Mouse (Mus musculus) c-Kit-positive CD71-positive TER-119-negative erythroid progenitor cells, embryonic 14.5 days (primary cell): ENCODE measurements at regions not wholly inside any gene's neighbourhood (a gene's known extent, or its start where the extent isn't known, plus 50 kb on each side); places are given as distances from the start of the nearest gene placed in this dataset.

ENCODE experiments used
- DNase-seq: peaks from one replicate; pipeline ENCODE4 v3.0.0-alpha.2; 2013; ENCODE audit warnings: low read depth

GRCm38 (mm10) chr3:50813760-50814400 is 370.5 kb upstream of the Slc7a11 start:
- no peak for DNase-seq

DNA sequence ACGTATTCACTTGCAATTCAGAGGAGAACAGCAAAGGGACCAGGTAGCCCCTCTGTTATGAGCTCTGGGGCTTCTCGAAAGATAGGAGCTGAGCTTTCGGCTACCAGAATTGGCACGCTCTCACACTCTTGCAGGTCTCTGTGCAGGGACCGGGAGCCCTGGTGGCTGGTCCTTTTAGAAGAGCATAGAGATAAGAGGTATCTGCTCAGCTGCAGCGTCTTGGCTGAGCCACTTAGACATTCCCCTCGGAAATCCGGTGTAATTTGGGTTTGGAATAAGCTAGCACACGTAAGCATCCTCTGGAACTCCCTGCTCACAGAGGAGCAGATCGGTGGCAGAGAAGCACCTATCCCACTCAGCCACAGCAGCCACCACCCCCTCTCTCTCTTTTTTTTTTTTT is 372.3 kb upstream of the Slc7a11 start:
- no peak for DNase-seq

DNA sequence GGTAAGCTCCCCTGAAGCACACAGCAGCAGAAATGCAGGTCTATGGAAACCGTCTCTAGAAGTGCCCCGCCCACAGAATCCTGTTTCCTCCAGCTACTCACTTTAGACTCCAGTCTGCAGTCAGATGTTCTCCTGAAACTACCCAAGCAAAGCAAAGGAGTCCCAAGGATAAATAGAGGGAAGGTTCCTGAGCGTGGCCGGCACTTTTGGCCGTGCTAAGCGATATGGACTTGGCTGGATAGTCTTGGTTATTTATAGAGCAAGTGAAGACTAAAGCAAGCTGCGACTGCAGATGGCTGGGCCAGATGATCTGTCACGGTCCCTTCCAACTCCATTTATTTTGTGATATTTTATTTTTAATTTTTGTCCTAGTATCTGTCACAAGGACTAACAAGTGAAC is 373.1 kb upstream of the Slc7a11 start:
- DNase-seq: no peak

DNA sequence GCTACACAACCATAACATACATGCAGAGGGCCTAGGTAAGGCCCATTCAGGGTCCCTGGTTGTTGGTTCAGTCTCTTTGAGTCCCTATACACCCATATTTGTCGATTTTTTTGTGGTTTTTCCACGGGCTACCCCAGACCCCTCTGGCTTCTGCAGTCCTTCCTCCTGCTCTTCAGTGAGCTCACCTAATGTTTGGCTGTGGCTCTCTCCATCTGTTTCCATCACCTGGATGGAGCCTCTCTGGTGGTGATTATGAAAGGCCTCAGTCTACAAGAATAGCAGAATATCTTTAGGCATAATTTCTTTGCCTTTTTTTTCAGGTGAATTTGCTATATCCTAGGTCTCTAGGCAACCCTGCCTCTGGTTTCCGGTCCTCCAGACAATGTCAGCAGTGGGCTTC is 373.9 kb upstream of the Slc7a11 start:
- no peak for DNase-seq

DNA sequence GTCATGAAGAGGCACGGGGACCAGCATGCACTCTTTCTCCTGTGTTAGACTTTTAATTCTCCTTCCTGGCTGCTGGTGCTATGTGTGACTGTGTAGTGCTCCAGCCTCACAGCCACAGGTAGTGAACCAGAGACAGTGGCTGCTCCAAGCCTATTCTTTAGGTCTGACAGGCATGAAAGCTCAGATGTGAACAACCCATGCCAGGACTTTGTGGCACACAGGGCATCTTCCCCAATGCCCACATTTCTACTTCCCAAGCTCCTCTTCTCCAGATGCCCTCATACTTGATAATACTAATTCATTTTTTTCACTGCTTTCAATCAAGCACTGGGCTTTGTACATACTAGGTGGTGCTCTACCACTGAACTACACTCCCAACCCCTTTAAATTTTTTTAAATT is 377.4 kb upstream of the Slc7a11 start:
- no peak for DNase-seq

DNA sequence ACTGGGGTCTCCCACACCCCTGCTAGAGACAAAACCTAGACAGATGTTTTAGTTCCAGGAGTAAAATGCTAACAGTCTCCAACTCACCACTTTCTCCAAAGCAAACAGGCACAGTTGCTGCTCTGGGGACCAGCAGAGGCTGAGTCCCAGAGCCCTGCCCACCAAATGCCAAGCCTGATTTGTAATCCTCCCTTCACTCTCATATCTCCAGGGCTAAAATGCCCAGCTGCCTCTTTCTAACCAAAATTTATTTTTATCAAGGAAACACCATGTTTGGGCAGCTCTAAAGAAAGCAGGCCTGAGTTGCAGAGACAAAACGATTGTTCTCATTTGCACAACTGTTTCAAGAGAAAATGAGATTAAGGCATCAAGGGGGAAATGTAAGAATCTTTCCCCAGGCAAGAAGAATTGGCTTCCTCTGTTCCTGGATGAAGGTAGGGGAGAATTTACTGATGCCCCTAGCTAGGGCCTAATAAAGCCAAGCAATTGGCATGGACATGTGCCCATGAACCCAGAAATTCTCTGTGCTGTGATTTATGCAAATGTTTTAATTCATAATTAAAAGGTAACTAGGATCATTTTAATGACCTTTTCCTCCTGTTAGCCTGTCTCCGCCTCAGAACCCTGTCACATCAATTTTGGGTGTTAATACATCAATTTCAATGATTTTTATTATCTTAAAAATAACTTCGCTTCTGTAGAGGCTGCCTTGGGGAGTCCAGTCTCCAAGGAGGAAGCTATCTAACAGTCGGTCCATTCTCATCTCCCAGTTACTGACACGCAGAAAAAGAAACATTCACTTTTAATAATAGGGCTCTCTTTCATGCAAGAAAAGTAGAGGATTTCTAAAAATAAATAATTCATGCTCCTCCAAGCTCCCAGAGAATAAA is 382.4 kb upstream of the Slc7a11 start:
- DNase-seq: no peak

DNA sequence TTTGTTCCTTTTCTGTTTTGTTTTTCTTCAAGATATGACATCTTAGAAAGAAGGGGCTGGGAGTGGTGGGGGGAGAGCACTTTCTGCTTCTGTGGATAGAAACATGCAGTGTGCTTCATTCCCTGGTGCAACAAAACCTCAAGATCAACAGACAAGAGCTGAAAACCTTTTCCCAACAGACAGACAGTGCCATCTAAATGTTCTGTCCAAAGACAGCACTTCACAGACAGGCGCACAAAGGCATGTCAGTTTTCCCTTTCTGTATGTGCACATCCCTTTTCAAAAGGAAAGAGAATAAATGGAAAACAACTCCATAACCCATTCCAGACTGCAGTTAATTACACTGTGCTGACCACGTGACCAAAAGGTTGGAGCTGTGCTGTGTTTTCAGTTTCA is 383.0 kb upstream of the Slc7a11 start:
- DNase-seq: no peak

DNA sequence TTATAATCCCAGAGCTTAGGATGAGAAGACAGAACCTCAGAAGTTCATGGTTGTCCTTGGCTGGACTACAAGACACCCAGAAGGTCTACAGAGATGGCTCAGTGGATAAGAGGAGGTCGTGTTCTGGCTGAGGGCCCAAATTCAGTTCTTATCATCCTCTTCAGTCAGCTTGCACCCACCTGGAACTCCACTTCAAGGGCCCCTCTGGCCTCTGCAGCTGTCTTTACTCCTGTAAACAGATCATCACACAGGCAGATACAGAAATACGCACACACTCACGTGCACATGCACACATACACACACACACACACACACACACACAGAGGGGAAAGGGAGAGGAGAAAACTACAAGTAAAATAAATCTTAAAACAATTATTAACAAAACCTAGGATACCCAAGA is 385.8 kb upstream of the Slc7a11 start:
- DNase-seq: no peak

GRCm38 (mm10) chr3:50830446-50830845 is 387.0 kb upstream of the Slc7a11 start:
- no peak for DNase-seq

GRCm38 (mm10) chr3:50830926-50831325 is 387.5 kb upstream of the Slc7a11 start:
- DNase-seq: no peak

DNA sequence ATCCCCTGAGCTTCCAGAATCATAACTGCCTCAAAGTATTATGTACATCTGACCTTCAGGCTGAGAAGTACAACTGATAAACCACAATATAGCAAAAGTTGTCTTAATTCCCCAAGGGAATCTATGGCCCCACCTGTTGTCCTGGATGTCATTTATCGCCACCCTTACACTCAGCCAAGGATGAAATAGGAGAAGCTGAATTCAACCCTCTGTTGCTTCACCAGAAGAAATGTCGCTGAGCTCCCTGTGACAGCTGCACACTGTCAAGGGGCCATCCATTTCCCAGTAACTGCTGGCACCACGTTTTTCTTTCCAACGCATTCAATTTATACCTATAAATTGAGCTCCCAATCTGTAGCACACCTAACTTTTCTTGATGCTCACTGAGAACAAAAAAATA is 382.0 kb upstream of the Noct start:
- no peak for DNase-seq

- DNase-seq: no peak
Measured at GRCm38 (mm10) chr3:50844835-50845301, 379.4 kb upstream of the Noct start.

GRCm38 (mm10) chr3:50845311-50845710 is 378.9 kb upstream of the Noct start:
- no peak for DNase-seq

DNA sequence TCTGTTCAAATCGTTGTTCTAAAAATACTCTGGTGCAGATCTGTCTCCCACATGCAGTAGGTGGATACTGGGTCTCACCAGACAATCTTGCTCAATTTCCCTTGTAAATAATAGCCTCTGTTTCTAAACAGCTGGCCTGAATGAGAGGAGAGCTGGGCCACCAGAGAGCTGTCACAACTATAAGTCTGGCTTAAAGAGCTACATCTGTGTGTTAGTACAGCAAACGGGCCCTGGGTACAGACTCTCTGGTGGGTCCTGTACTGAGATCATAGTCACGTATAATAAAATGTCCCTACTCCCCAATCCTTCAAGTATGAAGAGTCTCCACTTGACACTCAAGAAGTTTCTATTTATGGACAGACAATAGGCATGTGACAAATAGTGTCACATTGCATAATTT is 375.7 kb upstream of the Noct start:
- no peak for DNase-seq

GRCm38 (mm10) chr3:50851083-50851637 is 373.1 kb upstream of the Noct start:
- no peak for DNase-seq

DNA sequence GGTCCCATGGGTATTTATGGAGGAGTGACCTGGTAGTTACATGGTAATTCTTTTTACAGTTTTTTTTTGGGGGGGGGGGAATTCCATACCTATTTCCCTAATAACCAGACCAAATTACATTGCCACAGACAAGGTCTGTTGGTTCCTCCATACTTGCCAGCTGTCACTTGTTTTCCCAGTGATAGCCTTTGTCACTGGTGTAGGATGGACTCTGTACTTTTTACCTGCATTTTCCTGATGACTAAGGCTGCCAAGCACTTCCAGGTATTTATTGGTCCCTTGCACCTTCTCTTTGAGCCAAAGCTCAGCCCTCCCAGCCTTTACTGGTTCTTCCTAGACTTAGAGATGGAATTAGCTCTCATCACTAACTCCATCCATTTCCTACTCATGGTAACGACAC is 357.1 kb upstream of the Noct start:
- DNase-seq: no peak

- DNase-seq: no peak
Measured at GRCm38 (mm10) chr3:50869211-50869610, 355.0 kb upstream of the Noct start.

GRCm38 (mm10) chr3:50879050-50879449 is 345.2 kb upstream of the Noct start:
- DNase-seq: no peak

DNA sequence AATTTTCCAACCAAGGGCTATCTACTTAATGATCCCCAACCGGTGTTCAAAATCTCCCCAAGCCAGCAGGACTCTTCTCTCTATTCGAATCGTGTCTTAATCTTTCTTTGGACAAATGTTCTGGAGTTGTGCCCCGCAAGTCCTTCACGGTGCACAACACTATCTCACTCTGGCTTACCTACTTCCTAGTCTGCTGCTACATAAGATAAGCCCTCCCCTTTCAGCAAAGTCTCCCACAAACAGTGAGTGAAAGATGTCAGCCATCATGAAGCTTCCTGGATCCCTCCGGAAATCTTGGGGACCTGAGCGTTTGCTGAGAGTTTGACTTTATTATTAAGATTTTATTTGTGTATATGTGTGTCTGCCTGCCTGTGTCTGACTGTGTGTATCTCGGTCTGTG is 344.7 kb upstream of the Noct start:
- DNase-seq: no peak

GRCm38 (mm10) chr3:50881437-50882248 is 342.6 kb upstream of the Noct start:
- no peak for DNase-seq

- DNase-seq: no peak
Measured at GRCm38 (mm10) chr3:50882249-50882733, 342.0 kb upstream of the Noct start.

GRCm38 (mm10) chr3:50886336-50886735 is 337.9 kb upstream of the Noct start:
- no peak for DNase-seq
